Mouse (Mus musculus): ENCODE results near the gene Galk1. TPM values are rescaled to one million over a fixed set of nuclear protein-coding genes. Genes with fewer than 3 reads are reported as not detected.

The Galk1 gene
- total RNA-seq, 1 experiment, result 144 TPM

- H3K9ac ChIP-seq (ENCODE audit: insufficient read depth, low read depth, low read length, poor library complexity, severe bottlenecking), result peak within 1 kb of the TSS; percentile 99
- H3K9me3 ChIP-seq (ENCODE audit: control insufficient read depth, insufficient read depth, low read depth, low read length), result no peaks in the 10 kb centered on the region
- H3K4me3 ChIP-seq (ENCODE audit: insufficient read depth in 1 of 2, low read depth in 1 of 2, low read length in 2 of 2, poor library complexity in 1 of 2, severe bottlenecking in 1 of 2), result peak within 1 kb of the TSS; percentile 71 to 93
- peaks cover 6% of the 10 kb centered on the region; the same call in 1 of the 2 replicates for H3K36me3 ChIP-seq (ENCODE audit: control insufficient read depth, insufficient read depth, low read length, poor library complexity, severe bottlenecking)
- no peak for TF ChIP-seq ZC3H11A (IDR thresholded peaks at IDR 0.05; ENCODE audit: borderline replicate concordance, low read depth, low read length)
- TF ChIP-seq HCFC1 (IDR thresholded peaks at IDR 0.05; ENCODE audit: borderline replicate concordance, insufficient read depth, low read length), result peak; percentile 99
- TF ChIP-seq CHD2 (IDR thresholded peaks at IDR 0.05; ENCODE audit: low read depth, low read length), result peak; percentile 70
- in situ Hi-C loops (cut with MboI; ENCODE audit: low sequenced_read_pairs in 2 of 2, unreplicated experiment in 2 of 2), result no loop called here
- H3K4me1 ChIP-seq (ENCODE audit: control insufficient read depth in 2 of 2, insufficient read depth in 2 of 2, low read length in 2 of 2, poor library complexity in 1 of 2), result peaks cover 2 to 4% of the 10 kb centered on the region in 2 experiments; a peak in 1 of 4 replicates
- DNase-seq (ENCODE audit: low read depth, low spot score), result peak; percentile 97
- peak within 1 kb of the TSS; percentile 99 for H3K27ac ChIP-seq (ENCODE audit: insufficient read depth, low read depth, low read length, poor library complexity, severe bottlenecking)
Measured at GRCm38 (mm10) chr11:116030088-116030897, 17.8 kb upstream of the Galk1 start, which contains the start of gene Unk. Gene Unk, plus strand, starts transcription at chr11:116030322.

GRCm38 (mm10) chr11:116029086-116029865 lies 16.8 kb upstream of the Galk1 start:
- peak overlapping the region; percentile 53 to 68; a peak in 3 of 4 replicates for H3K4me3 ChIP-seq (ENCODE audit: insufficient read depth in 1 of 2, low read depth in 1 of 2, low read length in 2 of 2, poor library complexity in 1 of 2, severe bottlenecking in 1 of 2)
- H3K9ac ChIP-seq (ENCODE audit: insufficient read depth, low read depth, low read length, poor library complexity, severe bottlenecking), result peak overlapping the region; percentile 47; the same call in 1 of the 2 replicates
- no peaks in the 10 kb centered on the region for H3K9me3 ChIP-seq (ENCODE audit: control insufficient read depth, insufficient read depth, low read depth, low read length)
- in situ Hi-C loops (cut with MboI; ENCODE audit: low sequenced_read_pairs in 2 of 2, unreplicated experiment in 2 of 2), result no loop called here
- TF ChIP-seq CHD2 (IDR thresholded peaks at IDR 0.05; ENCODE audit: low read depth, low read length) (no peak), ZC3H11A (IDR thresholded peaks at IDR 0.05; ENCODE audit: borderline replicate concordance, low read depth, low read length) (no peak)
- H3K27ac ChIP-seq (ENCODE audit: insufficient read depth, low read depth, low read length, poor library complexity, severe bottlenecking), result no peak overlapping the region
- peaks cover 2 to 4% of the 10 kb centered on the region in 2 experiments; a peak in 1 of 4 replicates for H3K4me1 ChIP-seq (ENCODE audit: control insufficient read depth in 2 of 2, insufficient read depth in 2 of 2, low read length in 2 of 2, poor library complexity in 1 of 2)
- no peaks in the 10 kb centered on the region for H3K36me3 ChIP-seq (ENCODE audit: control insufficient read depth, insufficient read depth, low read length, poor library complexity, severe bottlenecking)
- DNase-seq (ENCODE audit: low read depth, low spot score), result no peak

GRCm38 (mm10) chr11:116028177-116028865 lies 15.8 kb upstream of the Galk1 start:
- peaks cover 2 to 4% of the 10 kb centered on the region in 2 experiments; a peak in 1 of 4 replicates for H3K4me1 ChIP-seq (ENCODE audit: control insufficient read depth in 2 of 2, insufficient read depth in 2 of 2, low read length in 2 of 2, poor library complexity in 1 of 2)
- H3K9me3 ChIP-seq (ENCODE audit: control insufficient read depth, insufficient read depth, low read depth, low read length), result no peaks in the 10 kb centered on the region
- TF ChIP-seq CHD2 (IDR thresholded peaks at IDR 0.05; ENCODE audit: low read depth, low read length) (no peak), ZNF384 (IDR thresholded peaks at IDR 0.05; ENCODE audit: low read depth, low read length) (peak; percentile 74), HCFC1 (IDR thresholded peaks at IDR 0.05; ENCODE audit: borderline replicate concordance, insufficient read depth, low read length) (no peak), MAFK (IDR thresholded peaks at IDR 0.05; ENCODE audit: insufficient read depth, low read depth, low read length) (no peak), ZC3H11A (IDR thresholded peaks at IDR 0.05; ENCODE audit: borderline replicate concordance, low read depth, low read length) (no peak)
- DNase-seq (ENCODE audit: low read depth, low spot score), result no peak
- H3K4me3 ChIP-seq (ENCODE audit: insufficient read depth in 1 of 2, low read depth in 1 of 2, low read length in 2 of 2, poor library complexity in 1 of 2, severe bottlenecking in 1 of 2), result no peak overlapping the region
- no peak overlapping the region; the same call in 1 of the 2 replicates for H3K9ac ChIP-seq (ENCODE audit: insufficient read depth, low read depth, low read length, poor library complexity, severe bottlenecking)
- in situ Hi-C loops (cut with MboI; ENCODE audit: low sequenced_read_pairs in 2 of 2, unreplicated experiment in 2 of 2), result no loop called here
- 0 out of 2 replicates have a peak overlapping the region, but pooled peaks have one; percentile 4 for H3K27ac ChIP-seq (ENCODE audit: insufficient read depth, low read depth, low read length, poor library complexity, severe bottlenecking)
- H3K36me3 ChIP-seq (ENCODE audit: control insufficient read depth, insufficient read depth, low read length, poor library complexity, severe bottlenecking), result peaks cover 4% of the 10 kb centered on the region

- in situ Hi-C loops (cut with MboI; ENCODE audit: low sequenced_read_pairs in 2 of 2, unreplicated experiment in 2 of 2), result no loop called here
- DNase-seq (ENCODE audit: low read depth, low spot score), result no peak
- peaks cover 2 to 4% of the 10 kb centered on the region in 2 experiments; a peak in 1 of 4 replicates for H3K4me1 ChIP-seq (ENCODE audit: control insufficient read depth in 2 of 2, insufficient read depth in 2 of 2, low read length in 2 of 2, poor library complexity in 1 of 2)
- H3K9me3 ChIP-seq (ENCODE audit: control insufficient read depth, insufficient read depth, low read depth, low read length), result no peaks in the 10 kb centered on the region
- peaks cover 5% of the 10 kb centered on the region for H3K36me3 ChIP-seq (ENCODE audit: control insufficient read depth, insufficient read depth, low read length, poor library complexity, severe bottlenecking)
- no peak within 1 kb of the TSS for H3K4me3 ChIP-seq (ENCODE audit: insufficient read depth in 1 of 2, low read depth in 1 of 2, low read length in 2 of 2, poor library complexity in 1 of 2, severe bottlenecking in 1 of 2)
- H3K27ac ChIP-seq (ENCODE audit: insufficient read depth, low read depth, low read length, poor library complexity, severe bottlenecking), result 0 out of 2 replicates have a peak within 1 kb of the TSS, but pooled peaks have one; percentile 4
- TF ChIP-seq ZNF384 (IDR thresholded peaks at IDR 0.05; ENCODE audit: low read depth, low read length) (no peak), CHD2 (IDR thresholded peaks at IDR 0.05; ENCODE audit: low read depth, low read length) (no peak), ZC3H11A (IDR thresholded peaks at IDR 0.05; ENCODE audit: borderline replicate concordance, low read depth, low read length) (no peak), HCFC1 (IDR thresholded peaks at IDR 0.05; ENCODE audit: borderline replicate concordance, insufficient read depth, low read length) (no peak), MAFK (IDR thresholded peaks at IDR 0.05; ENCODE audit: insufficient read depth, low read depth, low read length) (no peak)
- H3K9ac ChIP-seq (ENCODE audit: insufficient read depth, low read depth, low read length, poor library complexity, severe bottlenecking), result no peak within 1 kb of the TSS; the same call in 1 of the 2 replicates
Measured at GRCm38 (mm10) chr11:116027756-116028155, 15.2 kb upstream of the Galk1 start, which contains the start of gene H3f3b. Gene H3f3b, minus strand, starts transcription at chr11:116027962.

Data from ES-E14 (cell line).